Mouse (Mus musculus) midbrain, embryonic 14.5 days (tissue): ENCODE measurements around the gene Slc7a9. TPM values are rescaled to one million over a fixed set of nuclear protein-coding genes. Genes with fewer than 3 reads are reported as not detected.
A peak's percentile ranks its signal among the peaks of the same experiment; 100 is the strongest.

Experiments
- ATAC-seq: fragments of 200-750 bp; cut with Nextera tagmentation; 2 replicates; pipeline ENCODE4 v1.8.0; 2017; ENCODE audit warnings: moderate number of reproducible peaks, moderate library complexity; ENCODE audit not compliant: low FRiP score, low TSS enrichment
- DNase-seq: peaks from one replicate; pipeline ENCODE4 v3.0.0-alpha.2; 2015
- H3K27ac ChIP-seq: fragments of 300-500 bp; sonication (generic); replicated peaks from 2 replicates; pipeline ENCODE4 v1.5.1; 2014; ENCODE audit warnings: mild to moderate bottlenecking, low read depth, low read length, moderate library complexity
- H3K27me3 ChIP-seq: fragments of 300-500 bp; sonication (generic); 2 replicates; pipeline ENCODE4 v1.6.1; 2014; ENCODE audit warnings: low read length, control low read depth, mixed read lengths; ENCODE audit not compliant: control insufficient read depth, insufficient read depth
- H3K36me3 ChIP-seq: fragments of 300-500 bp; sonication (generic); 2 replicates; pipeline ENCODE4 v1.6.1; 2014; ENCODE audit warnings: low read length, control low read depth; ENCODE audit not compliant: control insufficient read depth, insufficient read depth
- H3K4me1 ChIP-seq: fragments of 300-500 bp; sonication (generic); 2 replicates; pipeline ENCODE4 v1.6.1; 2014; ENCODE audit warnings: mild to moderate bottlenecking, antibody characterized with exemption, low read length, control low read depth; ENCODE audit not compliant: control insufficient read depth, insufficient read depth
- H3K4me2 ChIP-seq: fragments of 300-500 bp; sonication (generic); 2 replicates; pipeline ENCODE4 v1.6.1; 2014; ENCODE audit warnings: mild to moderate bottlenecking, low read length, moderate library complexity
- H3K4me3 ChIP-seq: fragments of 300-500 bp; sonication (generic); replicated peaks from 2 replicates; pipeline ENCODE4 v1.5.1; 2014; ENCODE audit warnings: low read depth, low read length
- H3K9ac ChIP-seq: fragments of 300-500 bp; sonication (generic); replicated peaks from 2 replicates; pipeline ENCODE4 v1.6.1; 2014; ENCODE audit warnings: mild to moderate bottlenecking, low read length, moderate library complexity
- H3K9me3 ChIP-seq: fragments of 300-500 bp; sonication (generic); 2 replicates; pipeline ENCODE4 v1.6.1; 2016; ENCODE audit warnings: low read length, control low read depth, mixed read lengths; ENCODE audit not compliant: control insufficient read depth
- WGBS: fragments of 180-500 bp; shearing (Covaris S2); extraction: QIAGEN DNeasy Blood & Tissue Kit; methylation state at CpG from one replicate; pipeline ENCODE4 v1.1.7; 2014; 5-methylcytosine and 5-hydroxymethylcytosine counted together
- polyA plus RNA-seq: library from polyadenylated mRNA; unstranded; fragments of >200 nt; fragmentation: Nextera tagmentation; extraction: Ambion mirVana; gene quantifications from 2 replicates; pipeline ENCODE4 v1.2.1, GENCODE M21; 2014

Slc7a9 gene
- polyA plus RNA-seq: not detected in 2 replicates

DNA sequence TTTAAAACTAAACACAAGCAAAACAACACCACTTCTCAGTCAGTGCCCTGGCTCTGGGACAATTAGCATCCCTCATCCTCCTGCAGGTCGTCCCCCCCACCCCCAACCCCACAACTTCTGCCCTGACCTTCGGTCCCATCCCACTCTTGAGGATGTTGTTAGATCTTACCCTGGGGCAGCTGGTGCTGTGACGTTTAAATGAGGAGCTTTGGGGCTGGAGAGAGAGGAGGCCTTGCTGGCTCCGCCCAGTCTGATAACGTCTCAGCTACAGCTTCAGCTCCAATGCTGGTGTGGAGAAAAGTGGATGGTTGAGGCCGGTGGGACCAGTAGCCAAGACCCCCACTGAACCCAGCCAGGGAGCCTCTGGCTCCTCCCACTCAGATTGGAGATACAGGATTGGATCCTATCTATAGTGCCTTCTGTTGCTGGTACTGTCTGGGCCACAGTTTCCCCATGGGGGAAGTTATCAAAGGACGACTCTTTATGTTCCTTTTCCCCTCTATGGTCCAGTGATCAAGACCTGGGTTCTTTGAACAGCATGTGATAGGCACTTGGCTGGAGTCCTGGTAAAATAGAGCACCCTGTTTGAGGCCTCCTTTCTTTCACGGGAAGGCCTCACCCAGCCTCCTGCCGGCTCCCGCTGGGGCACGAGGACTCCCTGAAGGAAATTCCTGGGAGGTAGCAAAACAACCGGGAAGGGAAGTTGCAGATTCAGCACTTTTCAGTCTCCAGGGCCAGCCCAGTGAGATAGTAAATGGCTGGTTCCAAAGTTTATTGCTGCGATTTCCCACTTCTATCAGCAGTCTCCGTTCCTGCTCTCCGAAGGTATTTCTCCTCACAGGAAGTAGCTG, at the start of gene Slc7a9:
Slc7a9 (plus strand) TSS at position 801 of the 851 bp plus-strand sequence.
- H3K4me3 ChIP-seq: no peak within 1 kb of the TSS
- H3K9ac ChIP-seq: no peak within 1 kb of the TSS
- H3K27ac ChIP-seq: no peak within 1 kb of the TSS
- no peaks in the 10 kb centered on the region for H3K9me3 ChIP-seq
- DNase-seq: peak; percentile 1
- no peak within 1 kb of the TSS for H3K4me2 ChIP-seq
- no peaks in the 10 kb centered on the region for H3K4me1 ChIP-seq
- no peaks in the 10 kb centered on the region for H3K36me3 ChIP-seq
- no peaks in the 10 kb centered on the region for H3K27me3 ChIP-seq
- ATAC-seq: no peak
- 28% methylated on average over 15 of the region's 15 CpGs for WGBS

- H3K27me3 ChIP-seq: no peaks in the 10 kb centered on the region
- H3K9ac ChIP-seq: no peak overlapping the region
- no peak overlapping the region for H3K27ac ChIP-seq
- no peak overlapping the region for H3K4me2 ChIP-seq
- ATAC-seq: no peak
- no peak overlapping the region for H3K4me3 ChIP-seq
- WGBS: 90% methylated on average over 4 of the region's 4 CpGs
- H3K4me1 ChIP-seq: peaks cover 8% of the 10 kb centered on the region
- DNase-seq: no peak
- H3K36me3 ChIP-seq: peaks cover 46% of the 10 kb centered on the region
- no peaks in the 10 kb centered on the region for H3K9me3 ChIP-seq
Measured at GRCm38 (mm10) chr7:35401169-35401568, 47.4 kb upstream of the Slc7a9 start.

GRCm38 (mm10) chr7:35415226-35415625, 33.4 kb upstream of the Slc7a9 start:
- Histone ChIP-seq H3K9me3 (no peaks in the 10 kb centered on the region), H3K4me1 (no peaks in the 10 kb centered on the region), H3K4me2 (no peak overlapping the region), H3K27ac (no peak overlapping the region), H3K4me3 (no peak overlapping the region), H3K27me3 (no peaks in the 10 kb centered on the region), H3K9ac (no peak overlapping the region), H3K36me3 (peaks cover 45% of the 10 kb centered on the region)
- DNase-seq (no peak), ATAC-seq (no peak)
- WGBS: 76% methylated on average over 5 of the region's 5 CpGs

- WGBS: 91% methylated on average over 9 of the region's 9 CpGs
Measured at GRCm38 (mm10) chr7:35415801-35416653, 32.6 kb upstream of the Slc7a9 start.

DNA sequence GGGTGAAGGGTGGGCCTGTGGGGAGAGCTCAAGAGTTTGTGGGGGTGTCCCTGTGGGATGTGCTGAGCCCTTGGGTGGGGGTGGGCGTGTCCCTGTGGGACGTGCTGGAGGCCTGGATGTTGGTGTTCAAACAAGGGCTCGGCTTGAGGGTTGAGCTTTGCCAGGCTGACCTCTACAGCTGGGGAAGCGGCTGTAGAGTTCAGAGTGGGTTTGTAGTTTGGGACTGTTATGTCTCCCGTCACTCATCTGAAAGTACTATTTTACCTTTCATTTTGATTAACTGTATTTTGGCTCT, 32.0 kb upstream of the Slc7a9 start:
- H3K4me3 ChIP-seq: no peak overlapping the region
- H3K4me1 ChIP-seq: no peaks in the 10 kb centered on the region
- DNase-seq (no peak), ATAC-seq (no peak)
- H3K27ac ChIP-seq: no peak overlapping the region
- H3K9ac ChIP-seq: no peak overlapping the region
- no peaks in the 10 kb centered on the region for H3K27me3 ChIP-seq
- 90% methylated on average over 5 of the region's 5 CpGs for WGBS
- H3K36me3 ChIP-seq: peaks cover 50% of the 10 kb centered on the region
- H3K4me2 ChIP-seq: no peak overlapping the region
- H3K9me3 ChIP-seq: no peaks in the 10 kb centered on the region

More at GRCm38 (mm10) chr7:35415801-35416653, 32.6 kb upstream of the Slc7a9 start:
- Histone ChIP-seq H3K9ac (no peak overlapping the region), H3K4me2 (no peak overlapping the region), H3K4me1 (no peaks in the 10 kb centered on the region), H3K36me3 (peaks cover 46% of the 10 kb centered on the region), H3K4me3 (no peak overlapping the region), H3K27me3 (no peaks in the 10 kb centered on the region), H3K27ac (no peak overlapping the region), H3K9me3 (no peaks in the 10 kb centered on the region)
- ATAC-seq (no peak), DNase-seq (no peak)

GRCm38 (mm10) chr7:35423071-35423470, 25.5 kb upstream of the Slc7a9 start:
- Histone ChIP-seq H3K36me3 (peaks cover 67% of the 10 kb centered on the region), H3K27me3 (no peaks in the 10 kb centered on the region)
- WGBS: 95% methylated on average over 10 of the region's 10 CpGs

GRCm38 (mm10) chr7:35428146-35428545, 20.4 kb upstream of the Slc7a9 start:
- no peak overlapping the region for H3K9ac ChIP-seq
- H3K4me2 ChIP-seq: no peak overlapping the region
- ATAC-seq (no peak), DNase-seq (no peak)
- H3K4me3 ChIP-seq: no peak overlapping the region
- H3K4me1 ChIP-seq: no peaks in the 10 kb centered on the region
- no peaks in the 10 kb centered on the region for H3K27me3 ChIP-seq
- H3K27ac ChIP-seq: no peak overlapping the region
- no peaks in the 10 kb centered on the region for H3K9me3 ChIP-seq
- WGBS: 93% methylated on average over 10 of the region's 10 CpGs
- peaks cover 60% of the 10 kb centered on the region for H3K36me3 ChIP-seq

More at GRCm38 (mm10) chr7:35423071-35423470, 25.5 kb upstream of the Slc7a9 start:
- no peak overlapping the region for H3K9ac ChIP-seq
- H3K4me3 ChIP-seq: no peak overlapping the region
- ATAC-seq (no peak), DNase-seq (no peak)
- H3K4me1 ChIP-seq: no peaks in the 10 kb centered on the region
- H3K27ac ChIP-seq: no peak overlapping the region
- H3K4me2 ChIP-seq: no peak overlapping the region
- no peaks in the 10 kb centered on the region for H3K9me3 ChIP-seq

GRCm38 (mm10) chr7:35435266-35435665, 13.3 kb upstream of the Slc7a9 start:
- Histone ChIP-seq H3K27ac (no peak overlapping the region), H3K9me3 (no peaks in the 10 kb centered on the region), H3K4me2 (no peak overlapping the region), H3K36me3 (peaks cover 64% of the 10 kb centered on the region), H3K4me3 (no peak overlapping the region), H3K4me1 (no peaks in the 10 kb centered on the region), H3K27me3 (no peaks in the 10 kb centered on the region), H3K9ac (no peak overlapping the region)
- 78% methylated on average over 9 of the region's 9 CpGs for WGBS
- ATAC-seq (no peak), DNase-seq (no peak)
